Mouse (Mus musculus) megakaryocyte, embryonic 14.5 days (primary cell): ENCODE measurements around the gene Lrrc51.

Experiments used
- FLI1 ChIP-seq: IDR thresholded peaks from 2 replicates; pipeline ENCODE4 v1.6.1; 2012; ENCODE audit warnings: low read length, inconsistent platforms, mixed read lengths
- GATA1 ChIP-seq: IDR thresholded peaks from 3 replicates; pipeline ENCODE4 v1.6.1; 2012; ENCODE audit warnings: mixed read lengths, low read length, inconsistent platforms, borderline replicate concordance

DNA sequence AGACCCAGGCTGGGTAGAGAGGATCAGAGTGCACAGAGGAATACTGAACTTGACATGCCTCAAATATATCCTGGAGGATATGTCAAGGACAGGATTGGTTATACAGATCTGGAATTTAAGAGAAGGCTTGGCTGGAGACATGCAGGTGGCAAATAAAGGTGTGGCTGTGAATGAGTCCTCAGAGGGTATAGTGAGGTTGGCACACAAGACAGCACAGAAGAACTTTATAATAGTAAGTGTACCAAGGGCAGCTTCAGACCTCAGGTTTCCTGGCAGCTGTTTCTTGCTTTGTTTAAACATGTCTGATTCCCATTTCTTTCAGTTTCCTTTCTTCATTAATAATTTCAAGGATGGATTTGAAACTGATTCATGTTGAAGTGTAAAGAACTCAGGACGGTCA is 1.1 kb downstream of the Lrrc51 start:
- no peak for TF ChIP-seq GATA1
- TF ChIP-seq FLI1 = no peak
